Mouse (Mus musculus) midbrain, embryonic 15.5 days (tissue): ENCODE measurements around the gene Rcn3. TPM values are rescaled to one million over a fixed set of nuclear protein-coding genes. Genes with fewer than 3 reads are reported as not detected.
A peak's percentile ranks its signal among the peaks of the same experiment; 100 is the strongest.
"Not testable (repeated sequence)": the region's sequence is repeated elsewhere in the genome, so short reads cannot be mapped to it uniquely, and the experiment has no call there.

Experiments
- ATAC-seq: fragments of 200-750 bp; cut with Nextera tagmentation; replicated peaks from 2 replicates; pipeline ENCODE4 v1.8.0; 2017; ENCODE audit warnings: moderate TSS enrichment
- H3K27ac ChIP-seq: fragments of 300-500 bp; sonication (generic); 2 replicates; pipeline ENCODE4 v1.5.1; 2015; ENCODE audit warnings: mild to moderate bottlenecking, inconsistent platforms
- H3K27me3 ChIP-seq: fragments of 300-500 bp; sonication (generic); replicated peaks from 2 replicates; pipeline ENCODE4 v1.6.1; 2015; ENCODE audit warnings: inconsistent platforms
- H3K36me3 ChIP-seq: fragments of 300-500 bp; sonication (generic); replicated peaks from 2 replicates; pipeline ENCODE4 v1.6.1; 2015; ENCODE audit warnings: inconsistent platforms
- H3K4me1 ChIP-seq: fragments of 300-500 bp; sonication (generic); 2 replicates; pipeline ENCODE4 v1.6.1; 2015; ENCODE audit warnings: inconsistent platforms
- H3K4me2 ChIP-seq: fragments of 300-500 bp; sonication (generic); 2 replicates; pipeline ENCODE4 v1.6.1; 2015; ENCODE audit warnings: inconsistent platforms, mild to moderate bottlenecking, moderate library complexity
- H3K4me3 ChIP-seq: fragments of 300-500 bp; sonication (generic); 2 replicates; pipeline ENCODE4 v1.5.1; 2015; ENCODE audit warnings: mild to moderate bottlenecking, inconsistent platforms
- H3K9ac ChIP-seq: fragments of 300-500 bp; sonication (generic); 2 replicates; pipeline ENCODE4 v1.6.1; 2015; ENCODE audit warnings: mild to moderate bottlenecking, inconsistent platforms
- H3K9me3 ChIP-seq: fragments of 300-500 bp; sonication (generic); 2 replicates; pipeline ENCODE4 v1.6.1; 2016; ENCODE audit warnings: inconsistent platforms
- WGBS: fragments of 180-500 bp; shearing (Covaris S2); methylation state at CpG from one replicate; pipeline ENCODE4 v1.1.7; 2015; ENCODE audit warnings: mixed read lengths; 5-methylcytosine and 5-hydroxymethylcytosine counted together
- polyA plus RNA-seq: library from polyadenylated mRNA; unstranded; fragments of >200 nt; fragmentation: Nextera tagmentation; extraction: Ambion mirVana; gene quantifications from 2 replicates; pipeline ENCODE4 v1.2.1, GENCODE M21; 2015

Rcn3 gene
- polyA plus RNA-seq, 1 experiment from 2014 or later, result 55.4 TPM

DNA sequence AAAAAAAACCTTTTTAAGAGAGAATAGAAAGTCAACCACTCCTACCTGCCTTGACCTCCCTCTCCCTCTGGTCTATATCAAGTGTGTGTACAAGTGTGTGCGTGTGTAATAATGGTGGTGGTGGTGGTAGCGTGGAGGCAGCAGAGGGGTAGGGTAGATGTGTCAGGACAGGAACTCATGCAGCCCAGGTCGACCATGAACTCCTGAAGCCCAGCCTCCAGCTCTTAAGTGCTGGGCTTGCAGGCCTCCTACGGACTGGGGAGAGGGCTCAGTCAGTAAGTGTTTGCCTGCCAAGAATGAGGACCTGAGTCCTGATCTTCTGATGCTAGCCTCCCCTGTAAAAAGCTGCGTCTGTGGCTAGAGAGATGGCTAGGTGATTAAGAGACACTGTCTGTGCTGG lies 12.9 kb upstream of the Rcn3 start:
- Histone ChIP-seq H3K36me3 (no peaks in the 10 kb centered on the region), H3K4me1 (no peaks in the 10 kb centered on the region), H3K9ac (no peak overlapping the region), H3K9me3 (no peaks in the 10 kb centered on the region), H3K27me3 (no peaks in the 10 kb centered on the region), H3K4me3 (no peak overlapping the region), H3K4me2 (no peak overlapping the region), H3K27ac (no peak overlapping the region)
- 77% methylated on average over 5 of the region's 5 CpGs for WGBS
- ATAC-seq, result no peak

DNA sequence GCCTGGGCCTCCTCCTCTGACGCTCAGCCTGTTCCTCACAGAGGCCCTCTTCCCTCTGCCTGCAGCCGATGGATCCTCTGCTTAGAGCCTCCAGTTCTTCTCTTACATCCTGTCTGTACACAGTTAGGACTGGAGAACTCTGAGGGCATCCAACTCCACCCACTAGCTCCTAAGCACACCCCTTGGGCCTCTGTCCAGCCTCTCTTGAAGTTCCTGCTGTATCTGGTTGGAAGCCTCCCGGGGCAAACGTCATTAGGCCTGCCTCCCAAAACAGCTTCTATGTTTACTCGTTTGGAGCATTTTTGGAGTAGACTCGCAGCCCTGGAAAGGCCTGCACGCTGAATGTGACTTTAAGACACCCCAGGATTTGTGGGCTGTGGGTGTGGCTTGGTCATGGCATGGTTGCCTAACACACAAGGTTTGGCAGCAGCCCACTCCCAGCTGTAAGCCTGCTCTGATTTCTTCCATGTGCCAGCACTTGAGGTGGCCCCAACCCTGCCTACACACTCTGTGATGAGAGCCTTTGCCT lies 11.7 kb upstream of the Rcn3 start, which contains the start of gene Fcgrt:
Gene Fcgrt, minus strand, starts transcription at position 200 of the 529 bp plus-strand sequence.
- 80% methylated on average over 7 of the region's 7 CpGs for WGBS

DNA sequence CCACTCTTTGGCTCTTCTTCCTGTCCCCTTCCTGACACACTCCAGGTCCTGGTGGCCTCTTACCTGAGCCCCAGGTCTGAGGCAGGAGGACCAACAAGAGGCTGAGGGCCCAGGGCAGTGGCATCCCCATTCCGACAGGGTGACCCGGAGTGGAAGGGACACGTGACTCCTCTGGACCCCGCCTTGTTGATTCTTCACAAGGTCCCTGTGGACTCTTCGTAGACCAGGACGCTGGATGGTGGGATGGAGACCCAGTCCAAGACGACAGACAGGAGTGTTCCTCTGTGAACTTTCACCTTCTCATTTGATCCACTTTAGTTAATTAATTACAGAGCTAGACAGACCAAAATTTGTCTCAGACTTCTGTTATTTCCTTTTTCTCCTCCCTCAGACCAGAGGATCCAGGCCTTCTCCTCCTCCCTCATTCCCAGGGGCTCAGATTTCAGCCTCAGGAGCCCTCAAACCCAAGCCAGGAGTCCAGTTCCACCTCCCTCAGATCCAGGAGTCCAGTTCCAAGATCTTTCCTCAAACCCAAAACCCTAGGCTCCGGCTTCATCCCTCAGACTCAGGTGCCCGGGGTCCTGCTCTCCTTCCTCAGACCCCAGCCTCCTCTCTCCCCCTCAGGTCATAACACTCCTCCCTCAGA lies 11.0 kb upstream of the Rcn3 start:
- H3K9ac ChIP-seq, result no peak overlapping the region
- no peak overlapping the region for H3K4me3 ChIP-seq
- no peak overlapping the region for H3K27ac ChIP-seq

More for the DNA sequence above, 11.7 kb upstream of the Rcn3 start, which contains the start of gene Fcgrt:
- no peaks in the 10 kb centered on the region for H3K36me3 ChIP-seq
- no peaks in the 10 kb centered on the region for H3K27me3 ChIP-seq
- no peaks in the 10 kb centered on the region for H3K9me3 ChIP-seq
- H3K4me3 ChIP-seq, result no peak within 1 kb of the TSS
- H3K4me1 ChIP-seq, result no peaks in the 10 kb centered on the region
- H3K4me2 ChIP-seq, result peak within 1 kb of the TSS; percentile 21
- H3K27ac ChIP-seq, result no peak within 1 kb of the TSS
- H3K9ac ChIP-seq, result no peak within 1 kb of the TSS
- no peak for ATAC-seq

DNA sequence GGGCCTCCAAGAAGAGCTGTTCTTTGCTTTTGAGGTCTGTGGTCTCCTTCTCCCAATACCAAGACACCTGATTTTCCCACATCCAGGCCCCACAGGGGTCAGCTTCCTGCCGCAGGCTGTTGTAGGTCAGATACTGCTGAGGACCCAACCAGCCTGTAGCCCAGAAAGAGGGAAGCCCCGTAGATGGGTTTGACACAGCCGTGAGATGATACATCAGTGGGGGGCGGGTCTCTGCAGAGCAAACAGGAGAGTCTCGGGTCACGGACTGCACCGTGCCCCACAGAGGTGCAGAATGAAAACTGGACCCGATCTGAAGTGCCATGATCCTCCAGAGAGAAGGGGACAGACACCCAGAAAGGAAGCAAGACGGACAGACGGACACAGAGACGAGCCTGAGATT lies 10.4 kb upstream of the Rcn3 start:
- H3K4me2 ChIP-seq, result peak overlapping the region; percentile 13
- no peak for ATAC-seq
- H3K27ac ChIP-seq, result no peak overlapping the region
- no peak overlapping the region for H3K9ac ChIP-seq
- no peak overlapping the region for H3K4me3 ChIP-seq
- no peaks in the 10 kb centered on the region for H3K4me1 ChIP-seq
- H3K27me3 ChIP-seq, result no peaks in the 10 kb centered on the region
- H3K9me3 ChIP-seq, result no peaks in the 10 kb centered on the region
- no peaks in the 10 kb centered on the region for H3K36me3 ChIP-seq
- WGBS, result 88% methylated on average over 11 of the region's 11 CpGs

More for the DNA sequence above, 11.0 kb upstream of the Rcn3 start:
- WGBS, result 78% methylated on average over 9 of the region's 9 CpGs
- no peaks in the 10 kb centered on the region for H3K27me3 ChIP-seq
- H3K36me3 ChIP-seq, result no peaks in the 10 kb centered on the region
- H3K4me2 ChIP-seq, result peak overlapping the region; percentile 21
- H3K9me3 ChIP-seq, result no peaks in the 10 kb centered on the region
- H3K4me1 ChIP-seq, result no peaks in the 10 kb centered on the region
- no peak for ATAC-seq

DNA sequence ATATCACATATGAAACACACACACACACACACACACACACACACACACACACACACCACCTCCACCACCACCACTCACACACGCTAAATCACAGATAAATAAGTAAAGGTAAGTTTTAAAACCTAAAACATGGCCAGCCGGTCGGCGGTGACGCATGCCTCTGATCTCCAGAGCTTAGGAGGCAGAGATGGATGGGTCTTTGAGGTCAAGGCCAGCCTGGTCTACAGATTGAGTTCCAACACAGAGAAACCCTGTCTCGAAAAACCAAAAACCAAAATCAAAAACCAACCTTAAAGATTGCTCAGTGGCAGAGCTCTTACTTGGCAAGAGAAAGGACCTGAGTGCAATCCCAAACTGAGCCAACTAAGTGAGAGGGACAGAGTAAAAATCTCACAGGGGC lies 8.0 kb upstream of the Rcn3 start:
- Histone ChIP-seq H3K27ac (no peak overlapping the region), H3K9ac (no peak overlapping the region), H3K4me1 (no peaks in the 10 kb centered on the region), H3K9me3 (no peaks in the 10 kb centered on the region), H3K27me3 (no peaks in the 10 kb centered on the region), H3K4me3 (no peak overlapping the region), H3K4me2 (no peak overlapping the region), H3K36me3 (no peaks in the 10 kb centered on the region)
- 90% methylated on average over 6 of the region's 6 CpGs for WGBS
- no peak for ATAC-seq

DNA sequence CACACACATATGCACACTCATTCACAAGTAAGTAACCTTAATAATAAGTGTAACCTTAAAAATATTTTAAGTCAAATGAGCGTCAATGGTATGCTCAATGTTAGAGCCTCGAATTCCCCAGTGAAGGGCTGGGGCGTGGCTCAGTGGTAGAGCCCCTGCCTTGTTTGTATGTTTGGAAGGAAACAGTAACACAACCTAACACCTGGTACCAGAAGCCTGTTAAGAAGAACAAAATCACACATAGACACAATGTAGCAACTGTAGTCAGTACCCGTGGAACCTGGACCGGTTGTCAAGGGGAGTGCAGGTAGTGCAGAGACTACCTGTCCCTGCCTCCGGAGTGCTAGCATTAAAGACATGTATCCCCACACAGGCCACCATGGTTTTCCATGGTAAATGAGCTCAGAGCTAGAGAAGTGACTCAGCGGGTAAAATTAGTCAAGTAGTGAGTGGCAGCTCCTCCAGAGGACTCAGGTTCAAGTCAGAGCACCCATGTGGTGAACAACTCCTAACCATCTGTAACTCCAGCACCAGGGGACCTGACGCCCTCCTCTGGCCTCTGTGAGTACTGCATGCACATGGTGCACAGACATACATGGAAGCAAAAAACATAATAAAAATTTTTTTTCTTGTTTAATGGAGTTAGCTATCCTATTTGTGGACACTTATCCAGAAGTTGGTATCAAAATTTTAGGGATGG lies 6.7 kb upstream of the Rcn3 start:
- Histone ChIP-seq H3K4me1 (no peaks in the 10 kb centered on the region), H3K4me2 (no peak overlapping the region), H3K9me3 (no peaks in the 10 kb centered on the region)

DNA sequence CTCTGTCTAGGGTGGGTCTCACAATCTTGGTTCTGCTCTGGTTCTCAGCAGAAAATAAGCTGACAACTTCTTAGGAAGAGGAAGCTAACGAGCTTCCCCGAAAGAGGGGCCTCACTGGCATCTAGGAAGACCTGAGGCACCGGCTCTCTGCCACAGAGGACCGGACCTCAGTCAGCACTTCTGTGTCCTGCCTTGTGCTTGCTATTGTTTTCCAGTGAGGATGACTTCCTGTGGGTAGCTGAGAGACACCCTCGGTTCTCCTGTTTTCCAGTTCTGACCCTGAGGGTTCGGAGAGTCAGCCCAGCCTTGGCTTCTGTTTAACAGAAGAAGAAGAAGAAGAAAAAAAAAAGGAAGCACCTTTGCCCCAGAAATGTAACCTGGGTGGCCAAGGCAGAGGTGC lies 5.5 kb upstream of the Rcn3 start:
- H3K9ac ChIP-seq, result no peak overlapping the region
- no peak overlapping the region for H3K4me2 ChIP-seq
- ATAC-seq, result no peak
- no peaks in the 10 kb centered on the region for H3K36me3 ChIP-seq
- H3K27me3 ChIP-seq, result no peaks in the 10 kb centered on the region
- no peaks in the 10 kb centered on the region for H3K4me1 ChIP-seq
- no peak overlapping the region for H3K27ac ChIP-seq
- no peak overlapping the region for H3K4me3 ChIP-seq
- H3K9me3 ChIP-seq, result no peaks in the 10 kb centered on the region
- 82% methylated on average over 6 of the region's 6 CpGs for WGBS

More for the DNA sequence above, 6.7 kb upstream of the Rcn3 start:
- ATAC-seq, result no peak
- 89% methylated on average over 8 of the region's 8 CpGs for WGBS
- no peak overlapping the region for H3K9ac ChIP-seq
- H3K4me3 ChIP-seq, result no peak overlapping the region
- H3K27me3 ChIP-seq, result no peaks in the 10 kb centered on the region
- no peak overlapping the region for H3K27ac ChIP-seq
- no peaks in the 10 kb centered on the region for H3K36me3 ChIP-seq

DNA sequence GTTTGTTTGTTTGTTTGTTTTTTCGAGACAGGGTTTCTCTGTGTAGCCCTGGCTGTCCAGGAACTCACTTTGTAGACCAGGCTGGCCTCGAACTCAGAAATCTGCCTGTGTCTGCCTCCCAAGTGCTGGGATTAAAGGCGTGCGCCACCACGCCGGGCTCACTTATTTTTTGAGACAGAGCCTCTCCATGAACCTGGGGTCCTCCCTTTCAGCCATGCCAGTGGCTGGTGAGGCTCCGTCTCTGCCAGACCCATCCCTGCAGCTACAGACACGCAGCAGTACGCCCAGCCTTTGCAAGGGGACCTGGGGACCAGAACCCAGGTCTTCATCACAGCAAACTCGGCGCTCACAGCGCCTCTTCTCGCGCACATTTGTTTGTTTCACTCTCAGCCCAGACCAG lies 3.9 kb upstream of the Rcn3 start:
- ATAC-seq, H3K9ac ChIP-seq, H3K4me1 ChIP-seq, H3K27me3 ChIP-seq, H3K4me3 ChIP-seq, H3K4me2 ChIP-seq, H3K27ac ChIP-seq, H3K9me3 ChIP-seq, H3K36me3 ChIP-seq: not testable (repeated sequence)
- 91% methylated on average over 14 of the region's 14 CpGs for WGBS

DNA sequence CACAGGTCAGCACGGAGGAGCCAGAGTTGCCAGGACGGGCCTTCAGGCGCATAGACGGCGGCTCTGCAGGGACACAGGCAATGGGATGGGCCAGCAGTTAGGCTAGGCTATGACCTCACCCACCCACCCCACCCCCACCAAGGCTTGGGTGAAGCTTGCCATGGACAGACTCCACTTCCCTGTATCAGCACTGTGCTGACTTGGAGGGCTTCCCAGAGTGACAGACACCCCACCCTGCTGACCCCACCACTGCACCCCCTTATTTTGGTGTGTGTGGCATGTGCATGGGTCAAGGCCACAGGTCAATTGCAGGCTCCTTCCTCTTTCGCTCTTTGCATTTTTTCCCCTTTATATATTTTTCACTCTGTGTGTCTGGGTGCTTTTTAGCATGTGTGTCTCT lies 3.3 kb upstream of the Rcn3 start:
- Histone ChIP-seq H3K27ac (no peak overlapping the region), H3K9ac (no peak overlapping the region), H3K4me1 (peaks cover 8% of the 10 kb centered on the region), H3K4me2 (no peak overlapping the region), H3K27me3 (no peaks in the 10 kb centered on the region), H3K36me3 (no peaks in the 10 kb centered on the region), H3K9me3 (no peaks in the 10 kb centered on the region), H3K4me3 (no peak overlapping the region)
- ATAC-seq, result no peak
- WGBS, result 87% methylated on average over 6 of the region's 6 CpGs

DNA sequence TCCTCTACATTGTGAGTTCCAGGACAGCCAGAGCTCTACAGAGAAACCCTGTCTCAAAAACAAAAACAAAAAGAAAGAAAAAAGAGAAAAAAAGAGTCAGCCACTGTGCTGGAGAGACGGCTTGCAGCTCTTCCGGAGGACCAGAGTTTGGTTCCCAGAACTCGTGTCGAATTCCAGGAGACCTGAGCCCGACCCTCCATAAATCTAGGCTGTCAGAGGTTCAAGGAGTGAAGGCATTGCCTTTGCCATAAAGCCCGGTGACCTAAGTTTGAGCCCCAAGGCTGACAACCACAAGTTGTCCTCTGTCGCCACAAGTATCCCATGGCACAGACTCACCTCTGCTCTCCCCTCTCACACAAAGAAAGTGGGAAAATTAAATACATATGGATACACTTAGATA lies 2.1 kb upstream of the Rcn3 start:
- no peak overlapping the region for H3K27ac ChIP-seq
- ATAC-seq, result no peak
- H3K4me3 ChIP-seq, result no peak overlapping the region
- no peaks in the 10 kb centered on the region for H3K9me3 ChIP-seq
- 77% methylated on average over 7 of the region's 7 CpGs for WGBS
- no peak overlapping the region for H3K4me2 ChIP-seq
- no peaks in the 10 kb centered on the region for H3K36me3 ChIP-seq
- peaks cover 8% of the 10 kb centered on the region for H3K4me1 ChIP-seq
- no peaks in the 10 kb centered on the region for H3K27me3 ChIP-seq
- no peak overlapping the region for H3K9ac ChIP-seq

DNA sequence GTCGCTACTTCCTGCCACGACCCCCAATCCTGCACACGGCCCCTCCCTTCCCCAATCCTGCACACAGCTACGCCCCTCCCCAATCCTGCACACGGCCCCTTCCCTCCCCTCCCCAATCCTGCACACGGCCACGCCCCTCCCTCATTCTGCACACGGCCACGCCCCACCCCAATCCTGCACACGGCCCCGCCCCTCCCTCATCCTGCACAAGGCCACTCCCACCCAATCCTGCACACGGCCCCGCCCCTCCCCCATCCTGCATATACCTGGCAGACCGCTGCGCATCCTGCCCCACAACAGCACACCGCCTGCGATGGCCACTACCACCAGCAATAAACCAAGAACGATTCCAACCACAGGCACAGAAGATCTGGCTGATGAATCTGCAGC lies 1.5 kb upstream of the Rcn3 start:
- H3K4me1 ChIP-seq, result peaks cover 8% of the 10 kb centered on the region
- ATAC-seq, result no peak
- 31% methylated on average over 18 of the region's 18 CpGs for WGBS
- H3K36me3 ChIP-seq, result no peaks in the 10 kb centered on the region
- H3K4me3 ChIP-seq, result no peak overlapping the region
- no peak overlapping the region for H3K4me2 ChIP-seq
- no peak overlapping the region for H3K9ac ChIP-seq
- H3K27me3 ChIP-seq, result no peaks in the 10 kb centered on the region
- no peaks in the 10 kb centered on the region for H3K9me3 ChIP-seq
- H3K27ac ChIP-seq, result no peak overlapping the region

DNA sequence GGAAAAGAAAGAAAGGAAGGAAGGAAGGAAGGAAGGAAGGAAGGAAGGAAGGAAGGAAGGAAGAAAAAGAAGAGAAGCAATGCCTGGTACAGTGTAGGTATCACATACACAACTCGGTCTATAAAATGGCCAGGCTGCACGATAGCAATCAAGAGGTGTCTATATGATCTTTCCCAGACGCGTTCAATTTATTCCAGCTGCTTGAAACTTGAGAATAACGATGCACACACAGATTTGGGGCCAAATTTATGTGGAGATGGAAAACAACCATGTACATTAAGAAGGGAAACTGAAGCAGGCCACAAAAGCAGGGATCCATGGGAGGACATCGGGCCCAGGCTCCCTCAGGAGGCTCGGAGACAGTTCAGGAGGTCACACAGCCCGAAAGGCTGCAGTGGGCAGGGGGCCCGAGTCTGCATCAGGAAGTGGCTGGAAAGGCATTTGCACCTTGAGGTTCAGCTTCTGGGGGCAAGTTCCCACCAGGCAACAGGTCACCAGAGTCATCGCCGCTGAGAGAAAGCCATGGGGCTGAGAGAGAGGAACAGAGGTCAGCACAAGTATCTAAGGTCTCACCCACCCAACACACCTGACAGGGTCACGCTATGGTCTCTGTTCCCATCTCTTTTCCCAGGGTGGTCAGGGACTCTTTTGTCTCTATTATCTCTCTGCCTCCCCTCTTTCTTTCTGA lies 951 bp upstream of the Rcn3 start:
- Histone ChIP-seq H3K27ac (no peak overlapping the region), H3K4me2 (no peak overlapping the region), H3K4me3 (no peak overlapping the region), H3K4me1 (peaks cover 8% of the 10 kb centered on the region), H3K36me3 (no peaks in the 10 kb centered on the region), H3K27me3 (no peaks in the 10 kb centered on the region), H3K9me3 (no peaks in the 10 kb centered on the region), H3K9ac (no peak overlapping the region)
- no peak for ATAC-seq
- 69% methylated on average over 12 of the region's 12 CpGs for WGBS
